Mouse (Mus musculus) layer of hippocampus, postnatal 36 days (tissue): ENCODE results near the gene Ttc22. TPM values are rescaled to one million over a fixed set of nuclear protein-coding genes. Genes with fewer than 3 reads are reported as not detected.

Source experiments
- DNase-seq, 2 experiments: peaks; one replicate each; pipeline ENCODE4 v3.0.0; 2022
- total RNA-seq, 2 experiments: library from RNA; stranded (reverse); gene quantifications; 2 replicates each; pipeline ENCODE4 v1.2.3; 2021

Ttc22 gene
- total RNA-seq, 2 experiments from 2014 or later = 0.51 to 0.60 TPM

GRCm38 (mm10) chr4:106664697-106665096 is 42.5 kb downstream of the Ttc22 start:
- no peak for DNase-seq

- DNase-seq = no peak
Measured at GRCm38 (mm10) chr4:106665269-106665668, 43.0 kb downstream of the Ttc22 start.

GRCm38 (mm10) chr4:106665673-106666072 is 43.4 kb downstream of the Ttc22 start:
- DNase-seq = no peak

GRCm38 (mm10) chr4:106666546-106666945 is 44.3 kb downstream of the Ttc22 start:
- DNase-seq = no peak

GRCm38 (mm10) chr4:106676749-106677148 is 54.5 kb downstream of the Ttc22 start:
- DNase-seq = no peak

GRCm38 (mm10) chr4:106678442-106679118 is 56.3 kb downstream of the Ttc22 start, which contains the start of gene Ttc4:
Gene Ttc4 (minus strand): TSS chr4:106678944.
- peak; percentile 83 to 86 for DNase-seq

GRCm38 (mm10) chr4:106679152-106679551 is 56.9 kb downstream of the Ttc22 start:
- no peak for DNase-seq

GRCm38 (mm10) chr4:106680955-106681354 is 58.7 kb downstream of the Ttc22 start:
- DNase-seq = no peak

GRCm38 (mm10) chr4:106688636-106689296 is 66.5 kb downstream of the Ttc22 start:
- no peak for DNase-seq

Other genes starting within 250 kb of the Ttc22 start
- gene Pcsk9, start 158.1 kb upstream of the Ttc22 start, total RNA-seq = not detected
- gene Bsnd, start 130.1 kb upstream of the Ttc22 start, total RNA-seq = not detected
- 10 to 100 TPM; 58.8 to 61.0 TPM for gene Dhcr24, start 61.4 kb upstream of the Ttc22 start, total RNA-seq
- not detected for gene Lexm, start 5.2 kb upstream of the Ttc22 start, total RNA-seq
- 1 to 10 TPM; 5.3 to 7.1 TPM for gene Pars2, start 28.6 kb downstream of the Ttc22 start, total RNA-seq
- 10 to 100 TPM; 50.1 to 50.3 TPM for gene Ttc4, start 56.5 kb downstream of the Ttc22 start, total RNA-seq
- gene Mroh7, start 108.5 kb downstream of the Ttc22 start, total RNA-seq = 1 to 10 TPM; 2.8 to 2.9 TPM
- gene Fam151a, start 111.5 kb downstream of the Ttc22 start, total RNA-seq = not detected
- gene Acot11, start 182.6 kb downstream of the Ttc22 start, total RNA-seq = 10 to 100 TPM; 50.8 to 52.0 TPM